Mouse (Mus musculus) stomach, postnatal 0 days (tissue): Measurements from ENCODE around the gene Msi2. TPM values are rescaled to one million over a fixed set of nuclear protein-coding genes. Genes with fewer than 3 reads are reported as not detected.

Experiments used
- ATAC-seq: fragments of 200-750 bp; cut with Nextera tagmentation; 2 replicates; pipeline ENCODE4 v1.8.0; 2017; ENCODE audit not compliant: low FRiP score, low TSS enrichment
- DNase-seq: peaks from one replicate; pipeline ENCODE4 v3.0.0-alpha.2; 2016; ENCODE audit warnings: low spot score
- H3K27ac ChIP-seq: fragments of 300-500 bp; sonication (generic); replicated peaks from 2 replicates; pipeline ENCODE4 v1.5.1; 2014; ENCODE audit warnings: mild to moderate bottlenecking, control low read depth
- H3K27me3 ChIP-seq: fragments of 300-500 bp; sonication (generic); 2 replicates; pipeline ENCODE4 v1.6.1; 2014; ENCODE audit warnings: low read length; ENCODE audit not compliant: control insufficient read depth, insufficient read depth
- H3K36me3 ChIP-seq: fragments of 300-500 bp; sonication (generic); 2 replicates; pipeline ENCODE4 v1.6.1; 2014; ENCODE audit warnings: low read length, mixed read lengths; ENCODE audit not compliant: control insufficient read depth, insufficient read depth
- H3K4me1 ChIP-seq: fragments of 300-500 bp; sonication (generic); replicated peaks from 2 replicates; pipeline ENCODE4 v1.6.1; 2014; ENCODE audit warnings: antibody characterized with exemption; ENCODE audit not compliant: control insufficient read depth, insufficient read depth
- H3K4me2 ChIP-seq: fragments of 300-500 bp; sonication (generic); replicated peaks from 2 replicates; pipeline ENCODE4 v1.6.1; 2014; ENCODE audit warnings: low read depth, mild to moderate bottlenecking, control low read depth, moderate library complexity
- H3K4me3 ChIP-seq: fragments of 300-500 bp; sonication (generic); 2 replicates; pipeline ENCODE4 v1.5.1; 2014; ENCODE audit warnings: low read depth, low read length, control low read depth
- H3K9ac ChIP-seq: fragments of 300-500 bp; sonication (generic); 2 replicates; pipeline ENCODE4 v1.6.1; 2014; ENCODE audit warnings: mild to moderate bottlenecking, low read length, control low read depth, mixed read lengths
- H3K9me3 ChIP-seq: fragments of 300-500 bp; sonication (generic); 2 replicates; pipeline ENCODE4 v1.6.1; 2016; ENCODE audit warnings: low read length; ENCODE audit not compliant: control insufficient read depth
- CTCF ChIP-seq: IDR thresholded peaks from 2 replicates; pipeline ENCODE4 v1.5.1; 2016; ENCODE audit warnings: antibody characterized with exemption, low read depth, mild to moderate bottlenecking, moderate library complexity
- EP300 ChIP-seq: optimal IDR thresholded peaks from 2 replicates; pipeline ENCODE3; 2016; ENCODE audit warnings: antibody characterized with exemption
- WGBS: fragments of 180-500 bp; shearing (Covaris S2); extraction: QIAGEN DNeasy Blood & Tissue Kit; methylation state at CpG from one replicate; pipeline ENCODE4 v1.1.7; 2014; 5-methylcytosine and 5-hydroxymethylcytosine counted together
- polyA plus RNA-seq: library from polyadenylated mRNA; unstranded; fragments of >200 nt; fragmentation: Nextera tagmentation; extraction: Ambion mirVana; gene quantifications from 2 replicates; pipeline ENCODE4 v1.2.1, GENCODE M21; 2015

Gene Msi2
- polyA plus RNA-seq, 1 experiment from 2014 or later: 6.7 TPM

DNA sequence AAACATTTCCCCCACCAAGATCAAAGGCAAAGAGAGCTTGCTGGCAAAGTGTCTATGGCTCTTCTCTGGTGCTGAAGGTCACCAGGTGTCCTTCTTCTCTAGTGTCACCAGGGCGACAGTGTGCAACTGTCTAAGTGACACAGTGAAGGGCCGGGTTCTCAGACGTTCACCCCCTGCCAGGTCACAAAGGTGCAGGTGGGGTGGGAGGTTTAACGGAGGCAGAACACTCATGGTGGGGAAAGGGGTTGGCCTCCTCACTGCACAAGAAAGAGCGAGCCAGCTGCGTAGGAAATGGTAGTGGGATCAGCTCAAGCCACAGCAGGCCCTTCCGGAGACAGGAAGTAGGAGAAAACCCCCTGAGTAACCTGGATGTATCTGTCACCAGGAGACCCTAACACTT is 91.0 kb downstream of the Msi2 start:
- TF ChIP-seq EP300 (no peak), CTCF (no peak)
- no peaks in the 10 kb centered on the region for H3K36me3 ChIP-seq
- no peak overlapping the region for H3K27ac ChIP-seq
- H3K9ac ChIP-seq: no peak overlapping the region
- H3K4me2 ChIP-seq: no peak overlapping the region
- no peak for DNase-seq
- no peaks in the 10 kb centered on the region for H3K4me1 ChIP-seq
- H3K27me3 ChIP-seq: no peaks in the 10 kb centered on the region
- no peak for ATAC-seq
- 58% methylated on average over 7 of the region's 7 CpGs for WGBS
- no peak overlapping the region for H3K4me3 ChIP-seq
- H3K9me3 ChIP-seq: no peaks in the 10 kb centered on the region

DNA sequence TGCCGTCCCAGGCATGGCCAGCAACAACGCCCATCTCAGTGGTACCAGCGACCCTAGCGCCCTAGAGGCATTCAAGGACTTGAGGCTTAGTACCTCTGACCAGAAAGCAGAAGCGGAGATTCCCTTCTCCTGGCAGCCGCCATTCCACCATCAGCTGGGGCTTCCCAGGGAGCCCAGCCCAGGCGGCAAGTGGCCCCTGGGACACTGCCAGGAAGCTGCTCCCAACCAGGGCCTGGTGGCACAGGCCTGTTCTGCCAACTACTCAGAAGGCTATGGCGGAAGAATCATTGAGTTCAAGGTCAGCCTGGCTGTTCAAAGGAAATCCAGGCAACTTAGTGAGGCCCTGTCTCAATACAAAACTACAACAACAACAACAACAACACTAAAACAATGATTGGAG is 91.7 kb downstream of the Msi2 start:
- Histone ChIP-seq H3K9me3 (no peaks in the 10 kb centered on the region), H3K27ac (no peak overlapping the region), H3K4me1 (no peaks in the 10 kb centered on the region), H3K4me2 (no peak overlapping the region), H3K36me3 (no peaks in the 10 kb centered on the region), H3K27me3 (no peaks in the 10 kb centered on the region), H3K9ac (no peak overlapping the region), H3K4me3 (no peak overlapping the region)
- ATAC-seq (no peak), DNase-seq (no peak)
- 85% methylated on average over 8 of the region's 8 CpGs for WGBS
- TF ChIP-seq EP300 (no peak), CTCF (no peak)

GRCm38 (mm10) chr11:88626061-88626460 is 92.3 kb downstream of the Msi2 start:
- DNase-seq: no peak
- Histone ChIP-seq H3K9me3 (no peaks in the 10 kb centered on the region), H3K4me3 (no peak overlapping the region), H3K27ac (no peak overlapping the region), H3K9ac (no peak overlapping the region), H3K4me2 (no peak overlapping the region), H3K4me1 (no peaks in the 10 kb centered on the region), H3K36me3 (no peaks in the 10 kb centered on the region), H3K27me3 (no peaks in the 10 kb centered on the region)
- TF ChIP-seq CTCF (no peak), EP300 (no peak)
- 88% methylated on average over 9 of the region's 9 CpGs for WGBS
- ATAC-seq: no peak

DNA sequence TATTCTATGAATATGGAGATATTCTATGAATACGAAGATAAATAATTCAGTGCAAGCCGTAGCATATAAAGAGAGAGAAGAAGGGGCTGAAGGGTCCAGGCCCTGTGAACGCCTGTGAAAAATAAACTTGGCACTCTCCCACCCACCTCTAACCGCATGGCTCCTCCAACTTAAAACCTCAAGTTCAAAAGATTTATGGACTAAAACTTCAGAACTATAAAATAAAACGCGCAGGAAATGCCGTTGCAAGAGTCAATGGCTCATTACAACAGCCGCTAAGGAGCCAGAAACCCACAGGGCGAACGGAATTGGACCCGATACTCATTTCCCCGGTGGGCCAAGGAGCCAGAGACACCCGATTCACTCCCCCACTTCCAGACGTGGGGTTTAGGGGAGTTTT is 93.2 kb downstream of the Msi2 start:
- no peak overlapping the region for H3K4me2 ChIP-seq
- WGBS: 71% methylated on average over 14 of the region's 14 CpGs
- no peak for ATAC-seq
- no peaks in the 10 kb centered on the region for H3K27me3 ChIP-seq
- H3K9me3 ChIP-seq: no peaks in the 10 kb centered on the region
- no peak overlapping the region for H3K4me3 ChIP-seq
- no peak overlapping the region for H3K27ac ChIP-seq
- no peaks in the 10 kb centered on the region for H3K36me3 ChIP-seq
- H3K4me1 ChIP-seq: 0 out of 2 replicates have a peak, but pooled peaks cover 1% of the 10 kb centered on the region
- no peak overlapping the region for H3K9ac ChIP-seq
- TF ChIP-seq EP300 (no peak), CTCF (no peak)
- no peak for DNase-seq

DNA sequence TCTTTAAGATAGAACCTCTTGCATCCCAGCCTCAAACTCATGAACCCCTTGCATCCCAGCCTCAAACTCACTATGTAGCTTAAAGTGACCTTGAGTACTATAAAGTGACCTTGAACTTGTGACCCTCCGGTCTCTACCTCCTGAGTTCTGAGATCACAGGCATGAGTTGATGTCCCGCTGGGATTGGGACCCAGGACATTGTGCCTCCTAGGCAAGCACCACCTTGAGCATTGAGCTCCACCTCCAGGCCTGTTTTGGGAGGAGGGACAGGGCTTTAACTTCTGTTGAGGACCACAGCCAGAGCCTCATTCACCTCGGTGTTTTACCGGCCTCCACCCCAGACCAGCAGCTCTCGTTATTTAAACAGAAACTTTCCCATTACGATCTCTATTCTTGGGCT is 93.7 kb downstream of the Msi2 start:
- H3K4me2 ChIP-seq: no peak overlapping the region
- no peak overlapping the region for H3K9ac ChIP-seq
- H3K4me1 ChIP-seq: 0 out of 2 replicates have a peak, but pooled peaks cover 4% of the 10 kb centered on the region
- H3K27ac ChIP-seq: no peak overlapping the region
- no peaks in the 10 kb centered on the region for H3K9me3 ChIP-seq
- no peaks in the 10 kb centered on the region for H3K36me3 ChIP-seq
- 59% methylated on average over 6 of the region's 6 CpGs for WGBS
- H3K4me3 ChIP-seq: no peak overlapping the region
- TF ChIP-seq EP300: no peak
- no peak for TF ChIP-seq CTCF
- DNase-seq: no peak
- no peaks in the 10 kb centered on the region for H3K27me3 ChIP-seq
- no peak for ATAC-seq

DNA sequence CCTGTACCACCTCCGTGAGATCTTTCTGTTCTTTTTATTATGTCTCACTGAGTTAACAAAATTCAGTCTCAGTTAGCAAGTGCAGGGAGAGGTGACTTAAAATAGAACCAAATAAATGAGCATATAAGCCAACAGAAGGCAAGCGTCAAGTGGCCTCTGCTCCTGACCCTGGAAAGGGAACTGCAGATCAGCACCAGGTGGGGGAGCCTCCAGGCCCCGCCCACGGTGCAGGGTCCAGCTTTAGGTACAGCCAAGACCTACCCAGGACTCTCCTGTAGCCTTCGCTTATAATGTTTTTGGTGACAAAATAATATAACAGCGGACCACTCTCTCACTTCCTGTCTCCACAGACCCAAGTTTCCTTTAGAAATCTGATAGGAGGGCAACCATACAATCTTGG is 94.6 kb downstream of the Msi2 start:
- no peak for TF ChIP-seq EP300
- TF ChIP-seq CTCF: no peak
- peaks cover 10% of the 10 kb centered on the region for H3K4me1 ChIP-seq

More for the DNA sequence above, 94.6 kb downstream of the Msi2 start:
- Histone ChIP-seq H3K27me3 (no peaks in the 10 kb centered on the region), H3K4me3 (no peak overlapping the region), H3K36me3 (no peaks in the 10 kb centered on the region), H3K9ac (no peak overlapping the region), H3K9me3 (no peaks in the 10 kb centered on the region), H3K27ac (no peak overlapping the region), H3K4me2 (no peak overlapping the region)
- DNase-seq (no peak), ATAC-seq (no peak)
- WGBS: 73% methylated on average over 6 of the region's 6 CpGs
